Mouse (Mus musculus) kidney, adult 11 months (tissue): ENCODE measurements around the gene Myh13.

Experiments used
- DNase-seq: peaks from one replicate; pipeline ENCODE4 v3.0.0; 2022

Gene Myh13

GRCm38 (mm10) chr11:67390679-67391384 lies 69.4 kb downstream of the Myh13 start:
- DNase-seq, result no peak

GRCm38 (mm10) chr11:67392369-67392768 lies 70.9 kb downstream of the Myh13 start:
- DNase-seq, result no peak

DNA sequence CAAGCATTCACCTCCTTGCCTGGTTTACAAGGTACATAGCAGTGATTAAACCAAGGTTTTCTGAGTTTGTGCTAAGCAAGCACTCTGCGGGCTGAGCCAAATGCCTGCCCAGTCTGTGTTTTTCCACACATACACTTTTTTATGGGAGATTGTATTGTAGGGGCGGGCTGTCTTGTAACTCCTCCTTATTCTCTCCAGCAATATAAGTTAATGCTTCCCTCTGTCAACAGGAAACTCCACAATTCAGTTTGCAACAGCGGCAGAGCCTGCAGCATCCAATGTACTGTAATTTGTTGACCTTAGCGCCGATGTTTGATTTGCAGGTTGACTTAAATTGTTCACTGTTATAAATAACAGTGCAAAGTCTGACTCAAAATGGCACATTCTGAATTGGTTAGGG lies 79.5 kb downstream of the Myh13 start:
- no peak for DNase-seq

DNA sequence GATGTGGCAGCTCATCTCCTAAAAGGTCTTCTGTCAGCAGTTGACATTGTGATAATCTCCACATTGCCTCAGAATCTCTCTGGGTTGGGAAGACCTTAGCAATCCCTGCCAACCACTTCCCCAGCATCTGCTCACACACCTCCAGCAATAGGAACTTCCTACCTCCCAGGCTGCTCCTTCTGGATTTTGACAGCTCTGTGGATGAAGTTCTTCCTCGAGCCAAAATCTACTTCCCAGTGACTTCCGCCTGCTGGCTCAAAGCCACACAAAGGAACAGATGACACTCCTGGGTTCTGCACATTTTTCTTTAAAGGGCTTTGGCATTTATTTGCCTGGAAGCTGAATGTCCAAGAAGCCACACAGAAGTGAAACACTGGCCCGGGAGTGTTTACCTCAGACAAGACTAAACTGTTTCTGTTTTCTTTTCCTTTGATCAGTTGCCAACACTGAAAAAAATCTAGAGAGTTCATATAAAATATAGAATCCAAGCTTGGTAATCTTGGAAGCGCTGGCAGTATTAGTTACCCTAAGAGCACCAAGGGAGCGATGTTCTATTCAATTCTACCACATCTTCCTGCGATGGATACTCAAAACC lies 93.0 kb downstream of the Myh13 start:
- DNase-seq, result peak; percentile 19
